Mouse (Mus musculus): ENCODE results near the gene Hecw2. TPM values are rescaled to one million over a fixed set of nuclear protein-coding genes. Genes with fewer than 3 reads are reported as not detected.
A peak's percentile ranks its signal among the peaks of the same experiment; 100 is the strongest.

The Hecw2 gene
- polyA plus RNA-seq, 1 experiment: 5.2 TPM

DNA sequence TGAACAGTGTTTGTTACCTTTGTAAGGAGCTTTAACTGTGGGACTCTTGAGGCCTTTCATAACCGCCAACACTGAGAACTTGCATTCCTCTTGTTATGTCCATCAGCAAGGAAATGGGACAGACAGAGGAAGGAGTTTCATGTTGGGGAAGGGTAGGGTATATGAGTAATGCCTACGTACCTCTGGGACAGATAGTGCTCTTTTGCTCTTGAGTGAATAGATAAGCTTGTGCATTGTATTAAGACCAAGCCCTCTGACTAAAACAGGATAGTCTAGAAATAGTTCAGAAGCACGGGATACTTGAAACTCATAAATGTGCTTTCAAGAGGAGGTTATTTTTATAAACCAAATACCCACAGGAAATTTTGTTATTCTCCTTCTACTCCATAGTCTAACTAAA lies 191.7 kb downstream of the Hecw2 start:
- TF ChIP-seq POLR2A (IDR thresholded peaks at IDR 0.05; ENCODE audit: low read depth, low read length): no peak
- Histone ChIP-seq H3K4me3 (ENCODE audit: insufficient read depth, low read length) (no peak overlapping the region), H3K27ac (ENCODE audit: insufficient read depth, low read length) (no peak overlapping the region), H3K4me1 (ENCODE audit: control insufficient read depth, insufficient read depth, low read length) (peaks cover 9% of the 10 kb centered on the region)

DNA sequence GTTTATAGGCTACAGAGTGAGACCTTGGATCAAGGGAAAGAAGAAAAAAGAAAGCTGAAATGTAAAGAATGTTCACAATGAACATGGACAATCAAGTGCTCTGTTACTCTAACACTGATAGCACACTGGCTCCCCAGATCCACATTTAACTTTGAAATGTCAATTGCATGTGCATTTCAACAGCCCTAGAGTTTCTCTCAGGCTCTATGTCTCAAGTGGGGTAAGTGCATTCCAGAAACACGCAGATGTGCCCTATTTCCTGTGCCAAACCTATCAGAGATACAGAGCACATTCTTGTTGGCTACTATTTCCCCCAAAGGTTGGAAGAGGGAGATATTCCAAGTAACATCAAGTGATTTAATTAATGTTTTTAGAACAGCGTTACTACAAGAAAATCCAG lies 192.9 kb downstream of the Hecw2 start:
- H3K4me3 ChIP-seq (ENCODE audit: insufficient read depth, low read length): no peak overlapping the region
- H3K27ac ChIP-seq (ENCODE audit: insufficient read depth, low read length): no peak overlapping the region
- no peak for TF ChIP-seq POLR2A (IDR thresholded peaks at IDR 0.05; ENCODE audit: low read depth, low read length)
- no peak for TF ChIP-seq CTCF (IDR thresholded peaks at IDR 0.05; ENCODE audit: borderline replicate concordance, insufficient read depth, low read length)
- peaks cover 9% of the 10 kb centered on the region for H3K4me1 ChIP-seq (ENCODE audit: control insufficient read depth, insufficient read depth, low read length)

DNA sequence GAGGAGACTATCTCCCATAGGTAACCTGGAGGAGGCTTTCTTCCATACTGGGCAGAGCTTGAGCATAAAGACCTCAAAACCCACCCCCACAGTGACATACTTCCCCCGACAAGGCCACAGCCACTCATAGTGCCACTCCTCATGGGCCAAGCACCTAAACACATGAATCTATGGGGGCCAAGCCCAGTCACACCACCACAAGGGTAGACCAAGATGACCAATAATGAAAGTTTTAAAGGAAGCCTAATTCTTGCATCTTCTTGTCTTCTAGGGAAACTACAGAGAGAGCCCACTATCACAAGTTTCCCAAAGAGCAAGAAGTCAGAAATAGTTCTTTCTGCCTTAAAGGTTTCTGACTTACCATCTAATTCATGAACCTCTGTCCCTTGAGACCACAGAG lies 197.7 kb downstream of the Hecw2 start:
- no peaks in the 10 kb centered on the region; the same call in 1 of the 2 replicates for H3K4me1 ChIP-seq (ENCODE audit: control insufficient read depth, insufficient read depth, low read length)
- TF ChIP-seq POLR2A (IDR thresholded peaks at IDR 0.05; ENCODE audit: low read depth, low read length) (no peak), CTCF (IDR thresholded peaks at IDR 0.05; ENCODE audit: borderline replicate concordance, insufficient read depth, low read length) (no peak)

DNA sequence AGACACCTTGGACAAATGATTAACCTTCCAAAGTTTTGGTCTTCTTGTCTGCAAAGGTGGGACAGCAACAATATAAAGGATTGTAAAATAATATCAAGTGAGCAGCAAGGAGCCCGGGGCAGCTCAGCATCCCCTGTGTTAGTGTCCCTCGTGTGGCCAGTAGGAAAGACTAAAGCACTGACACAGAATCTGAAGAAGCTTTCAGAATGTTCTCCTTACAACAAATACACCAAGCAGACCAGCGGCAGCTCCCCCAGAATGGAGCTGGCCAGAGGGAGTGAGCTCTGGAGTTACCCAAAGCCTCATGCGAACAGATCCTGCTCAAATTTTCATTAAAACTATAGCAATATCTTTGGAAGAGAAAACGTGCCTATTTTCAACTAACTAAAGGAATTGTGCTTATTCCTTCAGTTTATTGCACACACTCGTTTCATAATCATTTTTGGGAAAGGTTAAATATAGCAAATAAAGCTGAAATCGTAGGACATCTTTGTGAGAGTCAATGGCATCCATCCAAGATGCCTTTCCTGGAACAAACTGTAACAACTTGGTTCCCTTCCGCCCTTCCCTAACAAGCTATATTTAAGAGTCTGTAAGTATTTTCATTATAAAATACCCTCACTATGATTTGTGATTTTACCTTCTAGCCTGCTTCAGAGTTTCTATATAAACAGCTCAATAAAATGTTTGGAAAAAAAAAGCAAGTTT lies 208.6 kb downstream of the Hecw2 start:
- no peak for TF ChIP-seq CTCF (IDR thresholded peaks at IDR 0.05; ENCODE audit: borderline replicate concordance, insufficient read depth, low read length)
- no peak for TF ChIP-seq POLR2A (IDR thresholded peaks at IDR 0.05; ENCODE audit: low read depth, low read length)
- Histone ChIP-seq H3K27ac (ENCODE audit: insufficient read depth, low read length) (peak overlapping the region; percentile 19; the same call in 1 of the 2 replicates), H3K4me1 (ENCODE audit: control insufficient read depth, insufficient read depth, low read length) (no peaks in the 10 kb centered on the region; the same call in 1 of the 2 replicates), H3K4me3 (ENCODE audit: insufficient read depth, low read length) (no peak overlapping the region)

More for the DNA sequence above, 197.7 kb downstream of the Hecw2 start:
- Histone ChIP-seq H3K27ac (ENCODE audit: insufficient read depth, low read length) (no peak overlapping the region), H3K4me3 (ENCODE audit: insufficient read depth, low read length) (no peak overlapping the region)

DNA sequence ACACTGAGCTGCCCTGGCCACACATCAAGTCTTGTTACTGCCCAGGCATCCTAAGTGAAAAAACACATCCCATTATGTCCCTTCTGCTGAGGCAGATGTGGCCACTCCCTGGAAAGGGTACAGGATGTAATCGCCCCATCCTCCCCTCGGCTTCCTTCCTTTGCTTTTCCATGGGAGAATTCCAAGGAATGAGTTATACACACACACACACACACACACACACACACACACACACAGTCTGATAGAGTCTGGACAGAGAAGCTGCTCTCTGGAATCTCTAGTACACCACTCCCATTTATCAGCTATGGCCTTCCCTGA lies 216.5 kb downstream of the Hecw2 start:
- H3K4me1 ChIP-seq (ENCODE audit: control insufficient read depth, insufficient read depth, low read length): no peaks in the 10 kb centered on the region
- TF ChIP-seq POLR2A (IDR thresholded peaks at IDR 0.05; ENCODE audit: low read depth, low read length): no peak
- TF ChIP-seq CTCF (IDR thresholded peaks at IDR 0.05; ENCODE audit: borderline replicate concordance, insufficient read depth, low read length): no peak
- no peak overlapping the region for H3K4me3 ChIP-seq (ENCODE audit: insufficient read depth, low read length)
- no peak overlapping the region for H3K27ac ChIP-seq (ENCODE audit: insufficient read depth, low read length)

DNA sequence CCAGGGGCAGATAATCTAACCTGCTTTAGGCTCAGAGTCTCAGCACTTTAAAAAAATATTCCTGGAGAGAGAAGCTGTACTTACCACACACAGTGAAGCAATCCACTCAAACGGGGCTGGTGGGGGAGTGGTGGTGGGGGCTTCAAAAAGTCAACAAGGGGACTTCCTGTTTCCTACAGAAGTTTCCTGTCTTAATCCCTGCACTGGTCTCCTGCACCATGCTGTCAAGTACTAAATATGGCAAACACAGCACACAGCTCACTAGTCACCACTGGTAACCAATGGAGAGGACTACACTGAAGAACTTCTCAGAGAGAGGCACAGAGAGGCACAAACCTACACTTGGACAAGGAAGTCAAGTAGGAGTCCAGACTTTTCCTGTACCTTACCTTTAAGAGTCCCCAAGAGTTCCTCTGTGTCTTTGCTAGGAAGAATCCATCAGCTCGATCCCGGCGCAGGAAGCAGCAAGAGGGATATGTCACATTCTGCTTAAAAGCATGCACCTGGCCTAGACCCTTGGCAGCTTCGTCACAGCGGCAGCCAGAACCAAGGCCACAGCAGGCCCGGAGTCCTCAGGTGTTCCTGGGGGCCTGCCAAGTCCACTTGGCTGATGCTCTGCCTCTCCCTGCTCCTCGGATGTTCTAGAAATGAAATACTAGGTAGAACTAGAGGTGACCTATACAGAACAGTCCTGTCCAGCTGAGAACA lies 217.0 kb downstream of the Hecw2 start:
- no peak overlapping the region for H3K27ac ChIP-seq (ENCODE audit: insufficient read depth, low read length)
- TF ChIP-seq CTCF (IDR thresholded peaks at IDR 0.05; ENCODE audit: borderline replicate concordance, insufficient read depth, low read length) (no peak), POLR2A (IDR thresholded peaks at IDR 0.05; ENCODE audit: low read depth, low read length) (no peak)
- no peaks in the 10 kb centered on the region for H3K4me1 ChIP-seq (ENCODE audit: control insufficient read depth, insufficient read depth, low read length)
- no peak overlapping the region for H3K4me3 ChIP-seq (ENCODE audit: insufficient read depth, low read length)

DNA sequence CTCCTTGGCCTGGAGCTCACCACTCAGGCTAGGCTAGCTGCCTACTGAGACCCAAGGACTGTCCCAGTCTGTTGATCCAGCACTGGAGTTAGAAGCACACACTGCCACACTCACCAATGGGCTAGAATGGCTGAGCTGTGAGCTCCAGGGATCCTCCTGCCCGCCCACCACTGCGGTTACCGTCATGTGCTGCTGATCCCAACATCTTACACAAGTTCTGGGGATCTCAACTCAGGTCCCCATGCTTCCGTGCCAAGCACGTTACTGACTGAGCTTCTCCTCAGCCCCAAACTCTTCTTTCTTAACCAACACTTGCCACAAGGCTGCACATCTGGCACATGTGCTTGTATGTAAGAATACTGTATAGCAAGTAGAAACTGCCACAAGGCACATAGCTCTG lies 218.2 kb downstream of the Hecw2 start:
- H3K4me1 ChIP-seq (ENCODE audit: control insufficient read depth, insufficient read depth, low read length): no peaks in the 10 kb centered on the region
- no peak for TF ChIP-seq POLR2A (IDR thresholded peaks at IDR 0.05; ENCODE audit: low read depth, low read length)
- TF ChIP-seq CTCF (IDR thresholded peaks at IDR 0.05; ENCODE audit: borderline replicate concordance, insufficient read depth, low read length): no peak
- H3K27ac ChIP-seq (ENCODE audit: insufficient read depth, low read length): no peak overlapping the region
- no peak overlapping the region for H3K4me3 ChIP-seq (ENCODE audit: insufficient read depth, low read length)

DNA sequence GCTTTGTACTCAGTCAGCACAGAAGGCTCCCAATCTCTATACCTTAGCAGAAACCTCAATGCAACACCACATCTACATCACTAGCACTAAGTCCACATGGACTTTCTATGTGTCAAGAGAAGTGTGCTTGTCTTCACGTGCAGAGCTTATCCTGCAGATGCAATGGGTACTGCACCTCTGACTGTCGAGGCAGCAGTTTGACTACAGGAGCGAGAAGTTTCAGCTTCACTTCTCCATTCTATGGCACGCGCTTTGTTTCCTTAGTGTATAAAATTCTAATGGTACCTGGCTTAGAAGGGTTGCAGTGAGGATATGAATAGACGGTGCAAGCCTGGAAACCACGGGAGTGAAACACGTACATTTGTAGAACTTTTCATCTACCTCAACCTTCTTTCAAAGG lies 218.9 kb downstream of the Hecw2 start:
- Histone ChIP-seq H3K4me3 (ENCODE audit: insufficient read depth, low read length) (no peak overlapping the region), H3K27ac (ENCODE audit: insufficient read depth, low read length) (no peak overlapping the region), H3K4me1 (ENCODE audit: control insufficient read depth, insufficient read depth, low read length) (no peaks in the 10 kb centered on the region)
- TF ChIP-seq POLR2A (IDR thresholded peaks at IDR 0.05; ENCODE audit: low read depth, low read length): no peak
- no peak for TF ChIP-seq CTCF (IDR thresholded peaks at IDR 0.05; ENCODE audit: borderline replicate concordance, insufficient read depth, low read length)

DNA sequence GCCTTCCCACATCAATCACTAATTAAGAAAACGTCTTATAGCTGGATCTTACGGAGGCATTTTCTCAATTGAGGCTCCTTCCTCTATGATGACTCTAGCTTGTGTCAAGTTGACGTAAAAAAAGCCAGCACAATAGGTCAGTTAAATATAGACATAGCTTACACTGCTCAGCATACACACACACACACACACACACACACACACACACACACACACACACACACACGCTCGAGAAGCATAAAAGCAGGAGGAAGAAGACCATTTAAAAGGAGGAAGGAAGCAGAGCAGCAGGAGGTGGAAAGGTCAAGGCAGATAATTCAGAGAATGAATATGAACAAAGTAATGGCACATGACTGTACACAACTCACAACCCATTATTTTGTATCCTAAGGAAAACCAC lies 220.0 kb downstream of the Hecw2 start:
- Histone ChIP-seq H3K27ac (ENCODE audit: insufficient read depth, low read length) (no peak overlapping the region), H3K4me3 (ENCODE audit: insufficient read depth, low read length) (no peak overlapping the region), H3K4me1 (ENCODE audit: control insufficient read depth, insufficient read depth, low read length) (no peaks in the 10 kb centered on the region)
- TF ChIP-seq POLR2A (IDR thresholded peaks at IDR 0.05; ENCODE audit: low read depth, low read length) (no peak), CTCF (IDR thresholded peaks at IDR 0.05; ENCODE audit: borderline replicate concordance, insufficient read depth, low read length) (no peak)

DNA sequence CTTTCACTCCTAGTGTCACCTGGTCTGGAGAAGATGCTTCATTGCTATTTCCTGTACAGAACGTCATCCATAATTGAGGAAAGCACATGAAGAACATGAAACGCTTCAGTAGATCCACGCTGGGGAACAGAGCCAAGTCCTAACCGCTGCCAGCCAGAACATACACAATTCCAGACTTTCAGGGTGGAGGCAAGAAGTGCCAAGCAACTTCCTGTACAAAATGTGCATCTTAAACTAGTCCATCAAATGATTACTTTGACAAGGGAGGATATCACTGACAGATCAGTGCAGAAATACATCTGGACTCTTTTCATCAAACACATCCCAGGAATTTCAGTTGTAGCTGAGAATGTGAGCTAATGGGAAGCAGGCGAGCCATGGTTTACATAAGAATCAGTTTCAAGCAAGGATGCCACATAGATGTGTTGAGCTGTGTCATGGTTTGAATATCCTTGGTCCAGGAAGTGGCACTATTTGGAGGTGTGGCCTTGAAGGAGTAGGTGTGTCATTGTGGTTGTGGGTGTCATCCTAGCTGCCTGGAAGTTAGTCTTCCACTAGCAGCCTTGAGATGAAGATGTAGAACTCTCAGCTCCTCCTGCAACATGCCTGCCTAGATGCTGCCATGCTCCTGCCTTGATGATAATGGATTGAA lies 224.5 kb downstream of the Hecw2 start:
- H3K27ac ChIP-seq (ENCODE audit: insufficient read depth, low read length): no peak overlapping the region; the same call in 1 of the 2 replicates
- no peaks in the 10 kb centered on the region for H3K4me1 ChIP-seq (ENCODE audit: control insufficient read depth, insufficient read depth, low read length)
- TF ChIP-seq POLR2A (IDR thresholded peaks at IDR 0.05; ENCODE audit: low read depth, low read length) (no peak), CTCF (IDR thresholded peaks at IDR 0.05; ENCODE audit: borderline replicate concordance, insufficient read depth, low read length) (no peak)
- H3K4me3 ChIP-seq (ENCODE audit: insufficient read depth, low read length): no peak overlapping the region
